20 mouse cellular contexts compared by ENCODE assay signal in genomic region chr3:89876469-89876868, GRCm38 (mm10). TPM values are rescaled to one million over a fixed set of nuclear protein-coding genes. Genes with fewer than 3 reads are reported as not detected.
DNase-seq lines count a peak whose midpoint lies in the region; ATAC-seq and TF ChIP-seq lines count a peak whose summit lies in the region.
"Had no signal": no experiment of that assay in that cellular context is flagged by ENCODE, and none has a peak within 500 bp of the region (broad histone marks: within the 10 kb centered on the region; RNA-seq: fewer than 3 reads in every experiment).

No protein-coding gene starts in this region.

- peaks cover 24% of the 10 kb centered on the region; the same call in 1 of the 2 replicates for H3K27me3 ChIP-seq in heart, embryonic 10.5 days (ENCODE audit: insufficient read depth, poor library complexity, severe bottlenecking)
- no peaks in the 10 kb centered on the region for H3K27me3 ChIP-seq in spleen, adult 2 months (ENCODE audit: control insufficient read depth, insufficient read depth, low read length)
- H3K27me3 ChIP-seq: embryonic facial prominence, embryonic 12.5 days; forebrain, embryonic 15.5 days; hindbrain, embryonic 13.5 days had no signal

- peak; percentile 60 for ATAC-seq in megakaryocyte, adult 5-6 weeks (ENCODE audit: poor library complexity, severe bottlenecking)
- ATAC-seq: forebrain, embryonic 15.5 days had no signal

- DNase-seq in heart, embryonic 10.5 days (ENCODE audit: low spot score) = no peak
- DNase-seq in heart, postnatal 25 days (ENCODE audit: low spot score) = no peak
- DNase-seq in spleen, adult 2 months (ENCODE audit: low read depth in 1 of 2, low spot score in 2 of 2) = no peak
- no peak for DNase-seq in spleen, adult 18-20 months
- peak; percentile 75 for DNase-seq in induced T-regulatory cell, adult 2 months (ENCODE audit: low read depth)
- DNase-seq in right cerebral cortex, postnatal 36 days (ENCODE audit: low spot score in 2 of 2) = no peak
- DNase-seq in layer of hippocampus, adult 2 months (ENCODE audit: low spot score in 2 of 2) = no peak
- DNase-seq: adrenal gland, adult 8-10 months; B cell, adult 2 months; cerebellum, adult 11 months; cerebellum, adult 8-10 months; embryo, embryonic 11 days; gastrocnemius, postnatal 36 days; heart, adult 11 months; heart, postnatal 10 days had no signal

- intact Hi-C loops in heart, postnatal 25 days (cut with DNase I) = loop anchor here (5.0 kb wide), 1 partner anchor 66 kb away; no protein-coding TSS in a partner anchor

- 0 out of 2 replicates have a peak overlapping the region, but pooled peaks have one; percentile 16 for H3K27ac ChIP-seq in heart, embryonic 10.5 days
- peak overlapping the region; percentile 26 for H3K27ac ChIP-seq in spleen, adult 2 months (ENCODE audit: insufficient read depth, low read length)
- no peak overlapping the region for H3K27ac ChIP-seq in layer of hippocampus, adult 2 months
- H3K27ac ChIP-seq: embryonic facial prominence, embryonic 12.5 days; forebrain, embryonic 15.5 days; hindbrain, embryonic 13.5 days had no signal

- H3K4me3 ChIP-seq in heart, embryonic 10.5 days = no peak overlapping the region
- H3K4me3 ChIP-seq in spleen, adult 2 months (ENCODE audit: extremely low read depth, insufficient read depth, insufficient read length) = no peak overlapping the region
- H3K4me3 ChIP-seq in layer of hippocampus, adult 2 months = no peak overlapping the region
- H3K4me3 ChIP-seq: embryonic facial prominence, embryonic 12.5 days; forebrain, embryonic 15.5 days; hindbrain, embryonic 13.5 days had no signal

- no peak for TF ChIP-seq POLR2A in spleen, adult 2 months (IDR thresholded peaks at IDR 0.05; ENCODE audit: low read depth, low read length)

- H3K9me3 ChIP-seq in heart, embryonic 10.5 days = no peaks in the 10 kb centered on the region
- H3K9me3 ChIP-seq: embryonic facial prominence, embryonic 12.5 days; forebrain, embryonic 15.5 days; hindbrain, embryonic 13.5 days had no signal

- no peak for TF ChIP-seq CTCF in spleen, adult 2 months (IDR thresholded peaks at IDR 0.05; ENCODE audit: extremely low read depth, insufficient read depth, insufficient read length, insufficient replicate concordance)
- no peak for TF ChIP-seq CTCF in layer of hippocampus, adult 2 months (conservative IDR thresholded peaks at IDR 0.05)

- H3K36me3 ChIP-seq in heart, embryonic 10.5 days = no peaks in the 10 kb centered on the region
- H3K36me3 ChIP-seq in spleen, adult 2 months (ENCODE audit: control insufficient read depth, insufficient read depth, low read length) = peaks cover 9% of the 10 kb centered on the region; the same call in 1 of the 2 replicates
- H3K36me3 ChIP-seq: embryonic facial prominence, embryonic 12.5 days; forebrain, embryonic 15.5 days; hindbrain, embryonic 13.5 days had no signal

- WGBS in heart, embryonic 10.5 days = 67% methylated on average over 4 of the region's 4 CpGs
- WGBS in spleen, adult 2 months = 75% methylated on average over 4 of the region's 4 CpGs

- peaks cover 3% of the 10 kb centered on the region; the same call in 1 of the 2 replicates for H3K4me1 ChIP-seq in heart, embryonic 10.5 days
- H3K4me1 ChIP-seq in spleen, adult 2 months (ENCODE audit: control insufficient read depth, insufficient read depth, insufficient read length) = peaks cover 8% of the 10 kb centered on the region; the same call in 1 of the 2 replicates
- H3K4me1 ChIP-seq: embryonic facial prominence, embryonic 12.5 days; hindbrain, embryonic 13.5 days had no signal

RNA-seq across cellular contexts. Expression of gene Il6ra, which starts 36.5 kb away (rescaled TPM):
- polyA plus RNA-seq in heart, embryonic 10.5 days (2016; fragmentation: Nextera tagmentation; extraction: Ambion mirVana) = 0.28 and 0.48 TPM in 2 replicates
- total RNA-seq in heart, postnatal 25 days (2021) = 1 to 10 TPM; 3.8 to 5.0 TPM
- polyA plus RNA-seq in spleen, adult 2 months (2012; rRNA removed) = 21.4 and 25.6 TPM in 2 replicates
- 147 and 166 TPM in 2 replicates for total RNA-seq in megakaryocyte, adult 5-6 weeks (2015)
- total RNA-seq in megakaryocyte, adult 5-6 weeks (2017) = 63.8 and 71.2 TPM in 2 replicates
- total RNA-seq in layer of hippocampus, adult 2 months (2021) = 1 to 10 TPM; 5.9 to 6.1 TPM

RNA-seq across cellular contexts. Expression of gene She, which starts 45.3 kb away (rescaled TPM):
- polyA plus RNA-seq in heart, embryonic 10.5 days (2016; fragmentation: Nextera tagmentation; extraction: Ambion mirVana) = 5.4 and 5.9 TPM in 2 replicates
- 10 to 100 TPM; 12.1 to 14.7 TPM for total RNA-seq in heart, postnatal 25 days (2021)
- 1.1 TPM in 2 replicates for polyA plus RNA-seq in spleen, adult 2 months (2012; rRNA removed)
- not detected in 2 replicates for total RNA-seq in megakaryocyte, adult 5-6 weeks (2015)
- not detected in 2 replicates for total RNA-seq in megakaryocyte, adult 5-6 weeks (2017)
- 1 to 10 TPM; 2.8 to 3.1 TPM for total RNA-seq in layer of hippocampus, adult 2 months (2021)
- total RNA-seq: hematopoietic stem cell, adult 5-6 weeks had no signal

Comparison
In these comparisons a context has a peak if more than half of its experiments do, and no peak if none do; other contexts are left out.
1. RNA of gene Il6ra, which starts 36.5 kb away (total RNA-seq): 63.8 to 166 TPM in megakaryocyte, adult 5-6 weeks; 5.9 to 6.1 TPM in layer of hippocampus, adult 2 months and 3.8 to 5.0 TPM in heart, postnatal 25 days; every median in the first group is over 4 times any median in the second.